Mouse (Mus musculus): Measurements from ENCODE around the gene Hs6st1. TPM values are rescaled to one million over a fixed set of nuclear protein-coding genes. Genes with fewer than 3 reads are reported as not detected.

Gene Hs6st1
- polyA plus RNA-seq, 1 experiment from 2014 or later = 7.5 TPM

DNA sequence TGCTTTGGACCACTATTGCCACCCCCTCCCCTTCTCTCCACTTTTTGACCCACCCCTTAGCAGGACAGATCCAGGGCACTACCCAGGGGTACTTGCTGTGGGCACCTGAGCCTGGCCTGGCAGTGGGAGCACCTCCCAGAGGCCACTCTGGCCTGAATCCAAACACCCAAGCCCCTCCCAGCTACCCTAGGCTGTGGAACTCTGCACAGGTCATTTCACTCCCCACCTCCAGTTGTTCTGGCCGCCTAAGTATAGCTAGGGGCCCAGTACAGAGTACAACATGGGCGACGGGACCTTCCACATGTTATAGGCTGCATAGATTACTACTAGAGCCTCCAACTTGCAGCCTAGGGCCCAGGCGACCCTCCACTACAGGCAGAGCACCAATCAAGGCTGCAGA is 999 bp upstream of the Hs6st1 start:
- Histone ChIP-seq H3K4me1 (peaks cover 66% of the 10 kb centered on the region), H3K4me3 (replicated peaks) (no peak overlapping the region), H3K27me3 (no peaks in the 10 kb centered on the region), H3K4me2 (no peak overlapping the region; the same call in 1 of the 2 replicates), H3K36me3 (no peaks in the 10 kb centered on the region), H3K9me3 (replicated peaks) (no peaks in the 10 kb centered on the region), H3K27ac (no peak overlapping the region; the same call in 1 of the 2 replicates), H3K9ac (no peak overlapping the region)
- WGBS = 66% methylated on average over 4 of the region's 4 CpGs
- ATAC-seq (replicated peaks; ENCODE audit: low FRiP score) = no peak

DNA sequence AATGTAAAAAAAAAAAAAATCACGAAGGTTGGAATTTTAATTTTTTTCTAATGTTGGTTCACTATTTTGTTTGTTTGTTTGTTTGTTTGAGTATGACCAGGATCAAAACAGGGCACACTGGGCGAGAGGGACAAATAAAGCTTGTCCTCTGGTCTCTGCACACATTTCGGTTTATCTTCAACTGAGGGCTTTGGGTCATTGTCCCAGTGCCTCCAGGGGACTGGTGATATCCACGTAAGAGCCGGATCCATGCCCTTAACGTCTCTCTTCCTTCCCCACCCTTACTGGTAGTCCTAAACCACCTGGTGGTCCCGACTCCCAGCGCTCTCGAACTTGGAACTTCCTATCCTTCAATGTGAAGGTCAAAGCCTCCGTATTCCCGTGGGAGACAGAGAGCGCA is 589 bp upstream of the Hs6st1 start:
- Histone ChIP-seq H3K27me3 (no peaks in the 10 kb centered on the region), H3K4me3 (replicated peaks) (peak overlapping the region; percentile 84), H3K36me3 (no peaks in the 10 kb centered on the region), H3K4me2 (peak overlapping the region; percentile 89), H3K4me1 (peaks cover 70% of the 10 kb centered on the region), H3K27ac (peak overlapping the region; percentile 41), H3K9me3 (replicated peaks) (no peaks in the 10 kb centered on the region), H3K9ac (no peak overlapping the region; the same call in 1 of the 2 replicates)
- no peak for ATAC-seq (replicated peaks; ENCODE audit: low FRiP score)
- 29% methylated on average over 12 of the region's 12 CpGs for WGBS

DNA sequence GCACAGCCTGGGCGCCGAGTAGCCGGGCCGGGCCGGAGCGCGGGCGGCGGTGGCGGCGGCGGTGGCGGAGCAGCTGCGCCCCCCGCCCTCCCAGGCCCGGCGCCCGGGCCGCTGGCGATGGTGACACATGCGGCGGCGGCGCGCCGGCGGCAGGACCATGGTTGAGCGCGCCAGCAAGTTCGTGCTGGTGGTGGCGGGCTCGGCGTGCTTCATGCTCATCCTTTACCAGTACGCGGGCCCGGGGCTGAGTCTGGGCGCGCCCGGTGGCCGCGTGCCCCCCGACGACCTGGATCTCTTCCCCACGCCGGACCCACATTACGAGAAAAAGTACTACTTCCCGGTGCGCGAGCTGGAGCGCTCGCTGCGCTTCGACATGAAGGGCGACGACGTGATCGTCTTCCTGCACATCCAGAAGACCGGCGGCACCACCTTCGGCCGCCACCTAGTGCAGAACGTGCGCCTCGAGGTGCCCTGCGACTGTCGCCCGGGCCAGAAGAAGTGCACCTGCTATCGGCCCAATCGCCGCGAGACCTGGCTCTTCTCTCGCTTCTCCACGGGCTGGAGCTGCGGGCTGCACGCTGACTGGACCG is 426 bp downstream of the Hs6st1 start:
- H3K27ac ChIP-seq = peak overlapping the region; percentile 52
- WGBS = under 1% methylated on average over 56 of the region's 76 CpGs
- H3K36me3 ChIP-seq = no peaks in the 10 kb centered on the region
- H3K4me2 ChIP-seq = peak overlapping the region; percentile 89
- peaks cover 80% of the 10 kb centered on the region for H3K4me1 ChIP-seq
- ATAC-seq (replicated peaks; ENCODE audit: low FRiP score) = peak; percentile 41
- no peaks in the 10 kb centered on the region for H3K27me3 ChIP-seq
- peak overlapping the region; percentile 84 for H3K4me3 ChIP-seq (replicated peaks)
- peak overlapping the region; percentile 75 for H3K9ac ChIP-seq
- no peaks in the 10 kb centered on the region for H3K9me3 ChIP-seq (replicated peaks)

DNA sequence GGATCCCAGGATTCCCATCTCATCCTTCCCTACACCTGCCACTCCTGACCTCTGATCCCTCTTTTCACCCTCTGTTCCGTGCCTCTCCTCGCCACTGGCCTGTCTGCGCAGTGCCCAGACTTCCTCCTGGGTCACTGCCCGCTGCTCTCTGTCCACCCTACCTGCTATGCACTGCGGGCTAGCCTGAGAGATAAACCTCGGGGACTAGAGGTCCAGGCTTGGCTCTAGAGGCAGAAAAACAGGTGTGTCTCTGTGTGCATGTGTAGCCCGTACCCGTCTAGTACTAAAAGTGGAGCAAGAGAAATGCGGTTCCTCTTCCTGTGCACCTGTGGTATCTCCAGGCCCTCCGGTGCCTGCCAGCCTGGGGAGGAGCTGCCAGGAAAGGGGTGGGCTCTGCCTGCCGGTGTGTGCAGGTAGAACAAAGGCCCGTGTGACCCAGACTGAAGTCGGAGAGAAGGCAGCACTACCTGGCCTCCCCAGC is 1.1 kb downstream of the Hs6st1 start:
- Histone ChIP-seq H3K27ac (peak overlapping the region; percentile 52), H3K36me3 (no peaks in the 10 kb centered on the region), H3K4me2 (peak overlapping the region; percentile 89), H3K9ac (peak overlapping the region; percentile 75), H3K9me3 (replicated peaks) (no peaks in the 10 kb centered on the region), H3K27me3 (no peaks in the 10 kb centered on the region), H3K4me3 (replicated peaks) (peak overlapping the region; percentile 84), H3K4me1 (peaks cover 83% of the 10 kb centered on the region)
- ATAC-seq (replicated peaks; ENCODE audit: low FRiP score) = peak; percentile 3; the same call in 1 of the 2 replicates
- under 1% methylated on average over 13 of the region's 13 CpGs for WGBS

DNA sequence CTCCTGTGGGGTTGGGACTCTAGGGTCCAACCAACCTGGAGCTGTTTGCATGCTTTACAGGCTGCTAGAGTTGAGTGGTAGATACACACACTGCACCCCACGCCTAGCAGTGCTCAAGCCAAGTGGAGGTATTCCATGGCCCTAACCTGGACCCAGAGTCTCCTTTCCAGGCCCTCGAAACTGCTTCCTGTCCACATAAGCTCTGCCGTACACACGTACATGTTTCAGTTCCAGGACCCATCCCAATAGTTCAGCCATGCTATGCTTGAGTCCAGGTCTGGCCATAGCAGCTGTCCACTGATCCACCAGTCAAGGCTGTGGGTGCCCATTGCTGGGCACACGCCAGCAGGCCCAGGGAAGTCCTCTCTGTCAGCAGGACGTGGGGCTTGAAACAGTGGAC is 2.0 kb downstream of the Hs6st1 start:
- H3K4me2 ChIP-seq = peak overlapping the region; percentile 89
- no peak for ATAC-seq (replicated peaks; ENCODE audit: low FRiP score)
- no peaks in the 10 kb centered on the region for H3K9me3 ChIP-seq (replicated peaks)
- no peaks in the 10 kb centered on the region for H3K27me3 ChIP-seq
- no peaks in the 10 kb centered on the region for H3K36me3 ChIP-seq
- peak overlapping the region; percentile 84 for H3K4me3 ChIP-seq (replicated peaks)
- H3K9ac ChIP-seq = peak overlapping the region; percentile 75
- H3K27ac ChIP-seq = no peak overlapping the region
- WGBS = 58% methylated on average over 6 of the region's 6 CpGs
- peaks cover 85% of the 10 kb centered on the region for H3K4me1 ChIP-seq

DNA sequence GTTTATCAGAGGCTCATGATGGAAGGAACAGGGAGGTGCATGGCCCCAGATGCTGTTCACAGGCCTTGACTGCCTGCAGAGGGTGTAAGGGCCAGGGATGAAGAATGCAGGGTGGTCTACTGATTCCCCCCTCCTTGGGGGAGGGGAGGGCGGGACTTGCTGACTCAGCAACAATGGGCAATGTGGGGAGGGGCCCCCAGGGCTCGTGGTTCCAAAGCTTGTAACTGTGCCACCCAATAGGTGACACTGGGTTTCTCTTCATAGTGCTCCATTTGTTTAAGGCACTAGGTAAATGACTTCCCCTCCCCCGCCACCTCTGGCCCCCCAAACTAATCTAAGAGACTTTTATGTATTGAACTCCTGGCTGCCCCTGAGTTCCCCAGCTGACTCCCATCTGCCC is 2.5 kb downstream of the Hs6st1 start:
- Histone ChIP-seq H3K9ac (peak overlapping the region; percentile 75; the same call in 1 of the 2 replicates), H3K4me2 (peak overlapping the region; percentile 89), H3K4me1 (peaks cover 85% of the 10 kb centered on the region), H3K36me3 (no peaks in the 10 kb centered on the region), H3K9me3 (replicated peaks) (no peaks in the 10 kb centered on the region), H3K27ac (no peak overlapping the region), H3K27me3 (no peaks in the 10 kb centered on the region), H3K4me3 (replicated peaks) (peak overlapping the region; percentile 84)
- no peak for ATAC-seq (replicated peaks; ENCODE audit: low FRiP score)
- 41% methylated on average over 3 of the region's 3 CpGs for WGBS

DNA sequence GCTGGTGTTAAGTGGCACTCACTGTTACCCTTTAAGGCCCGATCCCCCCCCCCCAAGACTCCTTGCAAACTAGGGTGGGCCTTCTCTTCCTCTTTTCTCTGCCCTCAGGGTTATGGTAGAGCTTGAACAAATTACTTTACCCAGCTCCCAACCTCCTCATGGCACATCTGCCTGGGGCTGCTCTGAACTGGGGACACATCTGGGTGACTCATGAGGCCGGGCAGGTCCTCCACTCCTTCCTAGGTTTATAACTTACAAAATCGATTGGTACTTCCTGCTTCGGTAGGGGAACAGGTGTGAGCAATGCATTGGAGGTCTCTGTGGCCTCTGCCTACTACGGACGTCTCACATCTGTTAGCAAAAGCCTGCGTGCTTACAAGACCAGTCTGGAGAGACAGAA is 3.0 kb downstream of the Hs6st1 start:
- Histone ChIP-seq H3K4me1 (peaks cover 85% of the 10 kb centered on the region), H3K4me2 (peak overlapping the region; percentile 89), H3K36me3 (peaks cover 4% of the 10 kb centered on the region; the same call in 1 of the 2 replicates), H3K9me3 (replicated peaks) (no peaks in the 10 kb centered on the region), H3K27ac (no peak overlapping the region), H3K9ac (peak overlapping the region; percentile 18; the same call in 1 of the 2 replicates), H3K4me3 (replicated peaks) (peak overlapping the region; percentile 84), H3K27me3 (no peaks in the 10 kb centered on the region)
- no peak for ATAC-seq (replicated peaks; ENCODE audit: low FRiP score)
- WGBS = 48% methylated on average over 7 of the region's 7 CpGs

DNA sequence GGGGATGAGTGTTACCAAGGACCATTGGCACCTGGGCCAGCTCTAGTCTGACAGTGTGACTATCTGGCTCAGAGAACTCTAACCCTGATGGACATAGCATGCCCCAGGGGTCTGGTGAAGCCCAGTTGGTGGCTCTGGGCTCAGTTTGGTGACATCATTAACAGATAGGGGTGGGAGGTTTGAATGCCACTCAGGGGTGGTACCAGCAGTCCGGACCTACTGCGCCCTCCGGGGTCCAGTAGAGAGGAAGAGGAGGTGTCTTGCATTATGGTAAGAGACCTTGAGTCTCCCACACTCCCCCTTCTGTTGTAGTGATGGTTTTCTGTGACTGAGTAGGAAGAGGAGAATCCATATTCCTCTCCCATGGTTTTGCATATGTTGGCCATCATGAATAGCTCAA is 3.4 kb downstream of the Hs6st1 start:
- Histone ChIP-seq H3K4me2 (peak overlapping the region; percentile 89), H3K9me3 (replicated peaks) (no peaks in the 10 kb centered on the region), H3K27ac (no peak overlapping the region), H3K4me3 (replicated peaks) (peak overlapping the region; percentile 84), H3K36me3 (peaks cover 8% of the 10 kb centered on the region; the same call in 1 of the 2 replicates), H3K27me3 (no peaks in the 10 kb centered on the region), H3K9ac (peak overlapping the region; percentile 18; the same call in 1 of the 2 replicates), H3K4me1 (peaks cover 87% of the 10 kb centered on the region)
- no peak for ATAC-seq (replicated peaks; ENCODE audit: low FRiP score)
- 81% methylated on average over 3 of the region's 3 CpGs for WGBS

DNA sequence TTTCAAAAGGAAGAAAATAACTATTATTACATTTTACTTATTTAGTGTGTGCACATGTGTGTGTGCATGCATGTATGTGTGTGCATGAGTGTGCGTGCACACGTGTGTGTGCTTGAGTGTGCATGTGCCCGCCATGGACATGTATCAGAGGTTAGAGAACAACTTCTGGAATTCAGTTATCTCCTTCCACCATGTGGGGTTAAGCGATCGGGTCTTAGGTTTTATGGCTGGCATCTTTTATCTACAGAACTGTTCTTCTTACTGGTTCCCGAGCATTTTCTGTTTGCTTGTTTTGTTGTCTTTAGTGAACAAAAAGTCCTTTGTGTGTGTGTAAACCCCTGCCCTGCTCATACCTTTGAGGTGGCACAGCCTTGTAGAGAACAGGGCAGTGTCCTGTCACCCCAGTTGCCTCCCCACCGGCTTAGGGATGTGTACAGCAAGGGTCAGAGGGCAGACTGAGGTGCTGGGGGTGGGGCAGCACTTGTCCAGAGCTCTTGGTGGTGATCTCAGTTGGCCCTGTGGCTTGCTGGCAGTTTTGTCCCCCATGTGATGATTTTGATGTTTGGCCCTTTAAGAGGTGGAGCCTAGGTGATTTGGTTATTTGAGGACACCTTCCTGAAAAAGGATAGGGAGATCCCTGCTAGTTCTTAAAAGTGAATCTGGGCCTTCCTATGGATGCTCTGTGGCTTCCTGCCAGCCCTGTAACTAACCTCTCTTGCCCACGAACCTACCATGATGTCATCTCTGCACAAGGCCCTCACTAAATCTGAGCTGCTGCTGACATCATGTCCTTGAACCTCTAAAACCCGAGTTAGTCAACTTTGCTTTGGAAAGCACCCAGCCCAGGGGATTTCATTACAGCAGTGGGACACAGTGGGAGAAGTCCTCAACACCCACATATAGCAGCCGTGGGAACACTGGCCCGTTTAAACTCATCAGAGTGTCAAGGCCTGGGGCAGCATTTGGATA is 4.7 kb downstream of the Hs6st1 start:
- ATAC-seq (replicated peaks; ENCODE audit: low FRiP score) = no peak
- Histone ChIP-seq H3K36me3 (peaks cover 10% of the 10 kb centered on the region; the same call in 1 of the 2 replicates), H3K27ac (peak overlapping the region; percentile 77; the same call in 1 of the 2 replicates), H3K4me3 (replicated peaks) (peak overlapping the region; percentile 24), H3K4me1 (peaks cover 92% of the 10 kb centered on the region), H3K9ac (0 out of 2 replicates have a peak overlapping the region, but pooled peaks have one; percentile 24), H3K27me3 (no peaks in the 10 kb centered on the region), H3K4me2 (peak overlapping the region; percentile 89), H3K9me3 (replicated peaks) (no peaks in the 10 kb centered on the region)
- WGBS = 57% methylated on average over 11 of the region's 11 CpGs

DNA sequence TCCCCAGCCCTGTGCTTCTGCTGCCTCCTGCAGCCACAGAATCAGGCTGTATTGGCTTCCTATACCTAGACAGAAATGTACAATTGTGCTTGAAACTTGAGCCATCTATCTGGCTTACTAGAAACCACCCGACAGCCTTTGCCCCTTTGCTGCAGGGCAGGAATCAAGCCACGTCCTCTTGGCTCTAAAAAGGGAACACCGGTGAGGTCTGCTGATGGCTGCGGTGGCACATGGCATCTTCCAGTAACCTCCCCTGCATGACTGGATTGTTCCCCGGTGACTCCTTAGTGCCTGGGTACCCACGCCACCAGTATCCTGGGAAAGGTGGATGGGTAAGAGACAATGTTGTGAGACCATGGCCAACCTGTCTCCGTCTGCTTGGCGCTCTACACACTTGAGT is 5.4 kb downstream of the Hs6st1 start:
- Histone ChIP-seq H3K4me1 (peaks cover 97% of the 10 kb centered on the region), H3K4me2 (peak overlapping the region; percentile 89)
- WGBS = 68% methylated on average over 8 of the region's 8 CpGs

DNA sequence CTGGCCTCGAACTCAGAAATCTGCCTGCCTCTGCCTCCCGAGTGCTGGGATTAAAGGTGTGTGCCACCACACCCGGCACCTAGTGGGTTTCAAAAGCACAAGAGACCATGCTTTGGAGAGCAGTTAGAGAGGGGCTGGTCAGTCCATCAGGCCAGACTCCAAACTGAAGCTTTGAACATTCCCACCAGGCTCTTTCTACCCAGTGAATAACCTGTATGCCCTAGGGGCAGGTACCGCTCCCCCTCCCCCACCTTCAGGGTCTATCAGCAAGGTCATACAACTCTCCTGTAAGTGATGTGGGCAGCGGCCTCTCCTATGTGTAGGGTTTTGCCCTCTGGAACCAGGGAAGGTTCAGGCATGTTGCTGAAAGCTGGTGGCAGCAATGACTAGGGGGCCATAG is 6.0 kb downstream of the Hs6st1 start:
- Histone ChIP-seq H3K9me3 (replicated peaks) (no peaks in the 10 kb centered on the region), H3K36me3 (peaks cover 14% of the 10 kb centered on the region), H3K4me1 (peaks cover 99% of the 10 kb centered on the region), H3K9ac (no peak overlapping the region), H3K4me2 (peak overlapping the region; percentile 22), H3K27ac (peak overlapping the region; percentile 77), H3K4me3 (replicated peaks) (no peak overlapping the region), H3K27me3 (no peaks in the 10 kb centered on the region)
- no peak for ATAC-seq (replicated peaks; ENCODE audit: low FRiP score)
- 90% methylated on average over 5 of the region's 5 CpGs for WGBS

More for the DNA sequence above, 5.4 kb downstream of the Hs6st1 start:
- Histone ChIP-seq H3K9me3 (replicated peaks) (no peaks in the 10 kb centered on the region), H3K9ac (no peak overlapping the region), H3K27me3 (no peaks in the 10 kb centered on the region), H3K4me3 (replicated peaks) (peak overlapping the region; percentile 24; the same call in 1 of the 2 replicates), H3K27ac (peak overlapping the region; percentile 77; the same call in 1 of the 2 replicates), H3K36me3 (peaks cover 14% of the 10 kb centered on the region)
- no peak for ATAC-seq (replicated peaks; ENCODE audit: low FRiP score)
